Mouse (Mus musculus): ENCODE measurements around the gene Gpr18.

Gpr18 gene

DNA sequence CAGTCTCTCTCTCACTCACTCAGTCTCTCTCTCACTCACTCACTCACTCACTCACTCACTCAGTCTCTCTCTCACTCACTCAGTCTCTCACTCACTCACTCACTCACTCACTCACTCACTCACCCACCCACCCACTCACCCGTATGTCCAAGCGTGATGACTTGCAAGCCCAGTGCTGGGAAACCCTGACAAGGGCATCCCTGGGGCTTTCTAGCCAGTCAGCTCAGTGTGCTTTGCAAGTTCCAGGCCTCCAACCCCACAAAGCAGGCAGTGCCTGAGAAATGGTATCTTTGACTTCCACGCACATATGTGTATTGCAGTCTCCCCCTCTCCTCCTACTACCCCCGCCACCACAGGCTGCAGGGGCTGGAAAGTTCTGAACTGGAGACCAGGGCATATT, 6.4 kb upstream of the Gpr18 start:
- no peak for DNase-seq (ENCODE audit: extremely low spot score)

DNA sequence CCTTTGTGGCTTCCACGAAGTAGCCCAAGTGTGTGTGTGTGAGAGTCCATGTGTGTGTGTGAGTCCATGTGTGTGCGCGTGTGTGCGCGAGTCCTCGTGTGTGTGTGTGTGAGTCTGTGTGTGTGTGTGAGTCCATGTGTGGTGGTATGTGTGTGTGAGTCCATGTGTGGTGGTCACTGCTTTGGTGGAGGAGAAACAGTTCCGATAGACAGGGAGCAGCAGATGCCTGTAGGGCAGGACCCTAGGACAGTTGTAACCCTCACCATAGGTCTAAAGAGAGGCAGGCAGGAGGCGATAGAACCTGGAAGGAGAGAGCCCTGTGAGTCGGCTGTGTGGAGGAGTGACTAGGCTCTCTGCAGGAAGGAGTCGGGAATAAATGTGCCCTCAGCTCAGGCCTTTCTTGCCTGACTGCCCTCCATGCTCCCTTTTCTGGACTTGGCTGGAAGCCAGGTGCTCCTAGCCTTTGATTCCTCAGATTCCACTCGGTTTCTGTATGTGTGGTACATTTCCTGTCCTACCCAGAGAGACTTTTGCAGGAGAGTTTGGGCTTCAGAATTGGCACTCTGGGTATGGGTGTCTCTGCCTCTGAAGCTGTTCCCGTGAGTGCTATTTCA, 5.0 kb upstream of the Gpr18 start:
- DNase-seq (ENCODE audit: extremely low spot score): no peak

GRCm38 (mm10) chr14:121919752-121920151, 4.2 kb upstream of the Gpr18 start:
- DNase-seq (ENCODE audit: extremely low spot score): peak; percentile 12

DNA sequence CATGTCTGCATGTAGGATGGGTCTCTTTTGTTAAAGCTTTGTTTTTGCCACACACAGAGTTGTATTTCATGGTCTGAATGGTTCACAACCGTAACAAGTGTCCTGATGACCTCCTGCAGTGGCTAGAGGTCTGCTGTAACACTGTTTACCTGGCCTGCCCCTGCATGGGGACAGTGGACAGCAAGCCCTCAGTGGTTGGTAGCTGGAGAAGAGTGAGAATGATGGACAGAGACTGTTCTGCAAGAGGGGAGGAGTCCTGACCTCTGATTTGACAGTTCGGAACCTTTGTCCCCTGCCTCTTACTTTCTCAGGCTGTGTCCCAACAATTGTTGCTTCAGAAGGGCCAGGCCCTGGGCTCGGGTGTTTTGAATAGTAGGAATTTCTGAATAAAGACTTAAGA, 2.7 kb upstream of the Gpr18 start:
- no peak for DNase-seq (ENCODE audit: extremely low spot score)

DNA sequence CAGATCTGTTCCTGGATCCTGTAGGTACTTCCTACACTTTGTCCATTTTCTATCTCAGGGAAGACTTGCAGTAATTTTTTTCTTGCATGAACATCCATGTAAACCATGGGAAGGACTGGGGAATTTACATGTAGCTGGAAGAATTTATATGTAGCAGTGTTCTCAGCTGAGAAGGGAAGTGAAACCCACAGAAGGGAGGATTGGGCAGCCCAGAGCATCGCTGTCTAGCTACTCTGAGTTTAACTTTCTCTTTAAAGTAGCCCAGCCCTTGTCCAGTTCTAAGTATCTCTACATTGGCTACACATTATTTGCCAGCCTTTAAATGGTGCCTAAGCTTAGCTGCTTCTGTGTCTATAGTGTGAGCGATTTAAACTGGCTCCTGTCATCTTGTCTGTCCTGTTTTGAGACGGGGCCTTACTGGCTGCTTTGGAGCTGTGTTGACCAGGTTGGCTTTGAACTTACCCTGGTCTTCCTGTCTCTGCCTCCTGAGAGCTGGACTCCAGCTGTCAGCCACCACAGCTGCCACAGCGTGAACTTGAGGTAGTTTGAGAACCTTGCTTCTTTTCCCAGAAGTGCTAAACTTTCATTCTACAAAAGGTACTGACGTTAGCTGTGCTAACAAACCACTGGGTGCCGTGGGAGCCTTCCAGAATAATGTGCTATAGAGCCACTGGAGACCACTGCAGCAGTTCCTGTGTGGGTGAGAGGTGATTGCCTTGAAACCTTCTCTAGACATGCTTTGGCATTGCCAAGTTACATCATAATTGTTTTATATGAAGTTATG, 922 bp upstream of the Gpr18 start:
- no peak for DNase-seq (ENCODE audit: extremely low spot score)

DNA sequence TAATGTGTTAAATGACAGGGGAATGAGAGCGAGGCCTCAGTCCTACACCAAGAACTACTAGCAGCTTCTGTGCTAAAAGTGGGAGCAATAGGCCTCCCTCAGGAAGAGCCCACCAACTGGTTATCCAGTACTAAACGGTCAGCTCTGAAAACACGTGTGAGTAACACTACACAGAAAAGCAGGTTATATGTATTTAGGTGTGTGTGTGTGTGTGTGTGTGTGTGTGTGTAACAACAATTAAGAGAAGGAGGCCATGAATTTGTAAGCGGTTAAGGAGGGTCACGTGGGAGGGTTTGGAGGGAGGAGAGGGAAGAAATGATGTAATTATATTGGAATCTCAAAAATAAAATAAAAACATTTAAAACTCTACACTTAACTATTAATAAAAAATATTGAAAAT, 438 bp downstream of the Gpr18 start:
- DNase-seq (ENCODE audit: extremely low spot score): no peak

- DNase-seq (ENCODE audit: extremely low spot score): no peak
These were observed 3.1 kb downstream of the Gpr18 start for GRCm38 (mm10) chr14:121912501-121912900.

GRCm38 (mm10) chr14:121909868-121910267, 5.7 kb downstream of the Gpr18 start:
- DNase-seq (ENCODE audit: extremely low spot score): no peak

DNA sequence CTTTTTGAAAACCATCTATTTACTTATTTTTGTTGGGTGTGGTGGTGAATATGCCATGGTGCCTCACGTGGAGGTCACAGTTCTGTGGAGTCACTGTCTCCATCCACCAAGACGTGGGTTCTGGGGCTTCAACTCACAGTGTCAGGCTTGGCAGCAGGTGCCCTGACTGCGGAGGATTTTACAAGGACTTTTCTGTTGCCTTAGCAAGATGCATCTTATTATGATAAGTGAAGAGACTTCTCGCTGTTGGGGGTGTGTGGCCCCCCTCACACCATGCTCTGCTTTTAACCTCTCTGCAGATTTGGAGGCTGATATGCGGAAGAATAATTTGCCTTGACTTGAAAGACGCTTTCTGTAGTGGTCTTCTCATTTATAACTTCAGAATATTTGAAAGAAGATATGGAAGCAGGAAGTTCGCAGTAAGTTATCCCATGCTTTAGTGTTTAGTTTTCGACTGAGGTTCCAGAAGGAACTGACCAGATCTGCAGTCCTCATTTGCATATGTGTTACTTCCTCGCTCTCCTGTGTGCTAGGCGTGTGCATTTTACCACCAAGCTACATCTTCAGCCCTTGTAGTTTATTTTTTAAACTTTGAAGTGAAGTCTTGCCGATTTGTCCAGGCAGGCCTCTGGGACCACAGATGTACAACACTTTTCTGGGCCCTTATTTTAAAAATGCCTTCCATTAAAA, 8.4 kb downstream of the Gpr18 start:
- DNase-seq (ENCODE audit: extremely low spot score): no peak

DNA sequence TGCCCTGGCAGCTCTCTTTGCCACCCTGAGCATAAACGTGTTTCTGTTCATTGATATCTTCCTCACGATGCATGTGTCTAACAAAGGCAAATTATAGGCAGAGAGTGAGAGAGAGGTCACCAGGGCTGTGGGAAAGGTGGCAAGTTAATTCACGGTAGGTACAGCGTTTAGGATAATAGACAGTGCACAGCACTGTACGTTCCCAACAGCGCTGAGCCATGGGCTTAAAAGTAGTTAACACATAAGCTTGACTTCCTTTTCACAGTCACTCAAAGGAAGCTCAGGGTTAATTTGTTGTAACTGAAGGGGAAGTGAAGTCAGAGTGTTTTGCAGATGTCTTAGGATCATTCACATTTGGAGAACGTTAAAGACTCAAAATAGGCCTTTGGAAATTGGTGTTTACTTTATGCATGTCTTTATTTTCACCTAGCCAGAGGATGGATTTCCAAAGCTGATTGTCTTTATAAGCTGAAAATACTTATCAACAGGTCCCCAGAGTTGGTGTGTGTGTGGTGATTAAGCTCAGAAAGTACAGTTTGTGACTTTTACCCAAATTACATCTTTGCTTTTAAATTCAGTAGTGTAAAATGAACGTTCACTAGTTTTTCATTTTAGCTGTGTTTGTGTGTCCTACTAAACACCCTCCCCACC, 9.1 kb downstream of the Gpr18 start:
- DNase-seq (ENCODE audit: extremely low spot score): no peak

GRCm38 (mm10) chr14:121904754-121905153, 10.8 kb downstream of the Gpr18 start:
- DNase-seq (ENCODE audit: extremely low spot score): no peak

DNA sequence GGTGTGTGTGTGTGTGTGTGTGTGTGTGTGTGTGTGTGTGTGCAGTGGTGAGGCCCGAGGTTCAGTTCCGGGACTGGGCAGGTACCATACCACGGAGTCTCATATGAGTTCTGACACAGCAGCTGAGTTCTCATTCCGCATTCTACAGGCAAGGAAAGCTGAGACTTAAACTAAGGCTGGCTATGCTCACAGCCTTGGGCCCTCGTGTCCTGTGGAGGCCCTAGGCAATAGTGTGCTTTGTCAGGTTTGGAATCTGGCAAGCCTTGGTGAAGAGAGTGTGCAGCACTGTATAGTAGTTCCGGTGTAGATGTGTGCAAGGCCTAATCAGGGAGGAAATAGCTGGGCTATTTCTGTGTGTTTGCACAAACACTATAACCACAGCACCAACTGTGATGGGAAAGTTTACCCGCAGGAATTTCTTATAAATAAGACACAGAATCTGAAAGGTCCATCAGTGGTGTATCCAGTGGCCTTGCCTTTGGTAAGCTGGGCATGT, 12.2 kb downstream of the Gpr18 start:
- no peak for DNase-seq (ENCODE audit: extremely low spot score)

DNA sequence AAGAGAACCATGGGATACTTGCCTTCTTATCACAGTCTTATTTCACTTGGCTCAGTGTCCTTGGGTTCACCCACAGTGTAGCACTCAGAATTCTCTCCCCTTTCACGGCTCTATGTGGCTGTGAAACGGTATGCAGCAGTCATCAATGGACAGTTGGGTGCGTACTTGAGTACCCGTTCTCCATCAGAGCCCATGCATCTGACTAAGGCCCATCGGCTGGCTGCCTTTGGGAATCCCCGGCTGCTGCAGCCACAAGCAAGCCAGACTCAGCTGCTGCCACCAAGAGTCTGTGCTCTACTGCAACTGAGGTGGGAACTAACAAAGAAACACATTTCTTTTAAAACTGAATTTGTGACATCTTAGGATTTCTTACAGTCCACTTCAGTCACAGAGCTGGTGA, 14.1 kb downstream of the Gpr18 start:
- no peak for DNase-seq (ENCODE audit: extremely low spot score)

GRCm38 (mm10) chr14:121899071-121899470, 16.5 kb downstream of the Gpr18 start:
- no peak for DNase-seq (ENCODE audit: extremely low spot score)

DNA sequence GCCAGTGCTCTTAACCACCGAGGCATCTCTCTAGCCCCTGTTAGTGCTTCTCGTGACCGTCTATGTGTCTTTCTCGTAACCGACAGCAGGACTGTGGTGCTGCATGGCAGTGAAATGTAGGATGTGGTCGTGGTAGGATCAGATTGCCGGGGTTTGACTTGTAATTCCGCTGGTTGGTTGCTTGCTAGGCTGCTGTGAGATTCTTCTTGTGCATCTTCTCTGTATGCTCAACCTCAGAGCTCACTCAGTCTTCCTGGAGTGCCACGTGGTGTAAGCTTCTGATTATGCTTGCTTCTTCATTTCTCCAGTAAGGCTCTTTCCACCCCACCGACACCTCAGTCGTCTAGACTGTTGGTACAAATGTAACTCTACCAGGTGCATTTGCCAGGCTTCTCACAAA, 17.1 kb downstream of the Gpr18 start:
- DNase-seq (ENCODE audit: extremely low spot score): no peak

- no peak for DNase-seq (ENCODE audit: extremely low spot score)
These were observed 17.8 kb downstream of the Gpr18 start for GRCm38 (mm10) chr14:121897773-121898172.

DNA sequence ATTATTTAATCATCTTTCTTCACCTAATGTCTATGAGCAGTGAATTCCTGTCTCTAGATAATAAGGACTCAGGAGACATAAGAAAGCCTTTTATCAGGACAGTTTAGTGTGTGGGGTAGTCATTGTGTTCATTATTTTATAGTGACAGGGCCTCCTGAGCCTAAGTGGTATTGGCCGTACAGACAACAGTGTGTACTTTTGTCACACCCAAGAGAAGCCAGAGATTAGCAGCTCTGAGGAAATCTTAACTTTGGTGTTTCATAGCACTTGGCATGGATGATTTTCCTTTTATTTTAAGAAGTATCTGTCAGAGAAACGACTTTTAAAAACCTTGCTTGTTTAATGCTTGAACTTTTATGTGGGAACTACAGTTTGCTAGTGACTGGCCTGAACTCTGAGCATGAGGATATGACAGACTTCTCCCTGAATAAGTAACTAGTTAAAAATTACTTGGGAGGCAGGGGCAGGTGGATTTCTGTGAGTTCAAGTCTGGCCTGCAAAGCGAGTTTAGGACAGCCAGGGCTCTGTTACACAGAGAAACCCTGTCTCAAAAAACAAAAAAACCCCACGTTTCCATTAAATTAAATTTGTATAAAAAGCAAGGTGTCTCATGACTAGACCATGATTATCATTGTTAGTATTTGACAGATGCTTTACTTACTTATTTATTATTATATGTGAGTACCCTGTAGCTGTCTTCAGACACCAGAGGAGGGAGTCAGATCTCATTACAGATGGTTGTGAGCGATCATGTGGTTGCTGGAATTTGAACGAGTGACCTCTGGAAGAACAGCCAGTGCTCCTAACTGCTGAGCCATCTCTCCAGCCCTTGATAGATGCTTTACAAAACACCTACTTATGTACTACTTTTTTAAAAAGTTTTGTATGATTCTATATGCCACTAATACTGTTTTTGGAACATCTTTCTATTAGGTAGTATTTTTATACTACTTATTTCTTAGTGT, 19.2 kb downstream of the Gpr18 start:
- no peak for DNase-seq (ENCODE audit: extremely low spot score)

GRCm38 (mm10) chr14:121895316-121895715, 20.3 kb downstream of the Gpr18 start:
- no peak for DNase-seq (ENCODE audit: extremely low spot score)

GRCm38 (mm10) chr14:121894511-121895135, 21.0 kb downstream of the Gpr18 start:
- no peak for DNase-seq (ENCODE audit: extremely low spot score)

DNA sequence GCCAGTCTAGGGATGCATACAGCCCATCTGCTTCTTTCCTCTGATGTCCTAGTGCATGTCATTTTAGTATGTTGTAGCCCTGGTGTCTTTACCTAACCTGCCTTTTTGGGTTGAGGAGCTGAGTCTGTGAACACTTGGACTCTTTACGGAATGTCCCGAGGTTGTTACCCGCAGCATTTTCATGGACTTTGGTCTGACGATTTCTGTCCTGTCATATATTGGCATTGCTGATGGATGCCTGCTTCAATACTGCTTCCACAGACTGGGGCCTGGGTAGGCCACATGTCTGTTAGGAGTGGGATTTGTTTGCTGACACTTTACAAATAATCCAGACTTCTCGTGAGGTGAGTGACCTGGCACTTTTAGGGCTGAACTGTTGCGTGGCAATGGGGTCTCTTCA, 21.8 kb downstream of the Gpr18 start:
- no peak for DNase-seq (ENCODE audit: extremely low spot score)
